Mouse (Mus musculus) layer of hippocampus, adult 8-10 months (tissue): ENCODE results near the gene Plb1. TPM values are rescaled to one million over a fixed set of nuclear protein-coding genes. Genes with fewer than 3 reads are reported as not detected.
A peak's percentile ranks its signal among the peaks of the same experiment; 100 is the strongest.

Experiments used
- DNase-seq, 2 experiments: peaks; one replicate each; pipeline ENCODE4 v3.0.0; 2022; ENCODE audit warnings: low spot score in 2 of 2
- total RNA-seq, 4 experiments: library from RNA; stranded (reverse); gene quantifications; 2 replicates each; pipeline ENCODE4 v1.2.4; 2022

Gene Plb1
- total RNA-seq, 4 experiments from 2014 or later, result 0.85 to 1.7 (median 0.94) TPM

DNA sequence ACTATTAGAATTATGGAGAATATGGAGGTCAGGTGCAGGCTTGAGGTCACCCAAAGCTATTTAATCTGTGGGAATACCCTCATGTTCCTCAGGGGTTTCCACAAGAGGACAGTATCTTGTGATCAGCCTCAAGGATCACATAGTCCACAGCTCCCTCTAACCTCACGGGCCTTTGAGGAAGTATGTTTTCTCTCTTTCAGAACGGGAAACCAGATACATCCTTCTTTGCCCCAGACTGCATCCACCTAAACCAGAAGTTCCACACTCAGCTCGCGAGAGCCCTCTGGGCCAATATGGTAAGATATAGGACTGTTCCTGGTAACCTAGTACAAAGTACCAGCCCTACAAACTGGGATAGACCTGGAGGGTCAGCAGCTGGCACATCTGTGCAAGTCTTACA, 100.1 kb downstream of the Plb1 start:
- no peak for DNase-seq

DNA sequence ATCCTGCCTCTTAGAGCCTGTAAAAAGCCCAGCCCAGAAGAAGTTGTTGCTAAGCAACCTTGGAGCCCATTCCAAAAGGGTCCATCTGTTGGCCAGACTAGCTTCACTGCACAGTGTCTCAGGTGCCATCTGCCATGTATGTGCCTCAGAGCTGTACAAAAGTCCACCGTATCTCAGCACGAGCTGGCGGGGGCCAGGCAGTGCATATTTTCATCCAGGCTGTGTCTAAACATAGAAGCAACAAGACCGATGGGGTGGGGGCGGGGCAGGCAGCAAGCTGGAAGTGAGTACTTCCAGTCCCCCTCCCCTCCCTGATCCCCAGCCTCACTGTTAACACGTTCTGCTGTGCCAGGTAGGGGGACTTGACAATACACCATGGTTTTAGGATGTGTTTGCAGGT, 102.7 kb downstream of the Plb1 start:
- peak; percentile 80 to 82 for DNase-seq

DNA sequence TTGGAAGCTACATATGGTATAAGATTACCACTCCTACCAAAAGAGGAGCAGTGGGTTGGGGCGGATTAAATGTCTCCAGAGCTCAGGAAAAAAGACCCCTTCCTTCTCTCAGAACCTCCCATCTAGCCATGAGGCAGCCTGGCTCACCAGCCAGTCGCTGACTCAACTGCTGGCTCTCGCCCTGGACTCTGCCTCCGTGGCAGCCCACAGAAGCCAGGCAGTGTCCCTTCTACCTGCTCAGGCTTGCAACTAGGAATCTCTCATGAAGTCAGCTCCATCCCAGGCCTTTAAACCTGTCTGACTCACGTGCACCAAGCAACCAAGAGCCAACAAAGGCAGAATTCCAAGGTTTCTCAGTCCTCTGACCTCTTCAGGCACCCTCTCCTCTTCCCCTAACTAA, 103.6 kb downstream of the Plb1 start:
- DNase-seq, result peak in 1 of 2 experiments; percentile 14

DNA sequence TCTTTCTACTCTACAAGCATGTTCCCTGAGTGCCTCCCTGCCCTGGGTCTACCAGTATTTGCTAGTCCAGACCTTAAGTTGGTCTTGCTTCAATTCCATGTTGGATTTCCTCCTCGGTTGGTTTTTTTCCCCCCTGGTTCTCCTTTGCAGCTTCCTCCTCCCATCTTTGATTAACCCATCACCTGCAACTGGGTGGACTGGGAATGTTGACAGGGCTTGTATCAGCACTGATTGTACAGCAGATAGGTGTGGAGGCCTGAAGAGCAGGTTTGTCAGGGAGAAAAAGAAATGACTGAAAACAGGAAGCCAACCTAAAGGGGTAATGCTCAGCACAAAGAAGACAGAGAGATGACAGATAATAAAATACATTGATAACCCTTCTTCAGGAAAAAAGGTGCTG, 104.8 kb downstream of the Plb1 start:
- no peak for DNase-seq

DNA sequence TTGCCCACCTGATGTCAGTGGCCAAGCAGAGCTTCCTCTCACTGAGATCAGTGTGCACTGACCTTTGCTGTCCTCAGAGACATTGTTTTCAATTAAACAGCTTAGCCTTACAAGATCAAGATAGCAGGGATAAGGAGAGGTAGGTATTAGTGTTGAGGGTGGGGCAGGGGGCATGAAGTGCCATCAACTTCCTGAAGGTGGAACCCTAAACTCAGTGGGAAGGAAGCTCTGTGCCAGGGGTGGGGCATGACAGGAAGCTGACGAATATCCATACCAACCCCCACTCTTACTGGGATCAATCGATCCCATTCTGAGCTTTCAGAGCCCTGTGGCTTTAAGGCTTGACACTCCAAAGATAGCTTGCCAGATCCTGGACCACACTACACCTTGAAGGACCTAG, 105.8 kb downstream of the Plb1 start:
- DNase-seq, result no peak

DNA sequence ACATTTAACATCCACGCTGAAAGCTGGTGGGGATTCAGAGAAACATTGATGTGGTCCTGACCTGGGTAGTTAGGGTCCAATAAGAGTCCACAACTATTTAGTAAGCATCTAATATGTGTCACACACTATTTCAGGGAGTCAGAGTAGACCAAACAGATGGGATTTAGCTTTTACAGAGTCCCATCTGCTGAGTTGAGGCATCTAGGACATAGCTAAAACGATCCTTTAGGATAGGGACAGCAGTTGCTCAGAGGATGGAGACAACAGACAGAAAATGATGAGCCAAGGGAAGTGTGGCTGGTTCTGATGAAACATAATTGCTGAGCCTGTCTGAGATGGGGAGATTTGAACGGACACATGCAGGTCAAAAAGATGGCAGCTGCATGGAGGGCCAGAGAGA, 106.3 kb downstream of the Plb1 start:
- DNase-seq, result peak in 1 of 2 experiments; percentile 20

DNA sequence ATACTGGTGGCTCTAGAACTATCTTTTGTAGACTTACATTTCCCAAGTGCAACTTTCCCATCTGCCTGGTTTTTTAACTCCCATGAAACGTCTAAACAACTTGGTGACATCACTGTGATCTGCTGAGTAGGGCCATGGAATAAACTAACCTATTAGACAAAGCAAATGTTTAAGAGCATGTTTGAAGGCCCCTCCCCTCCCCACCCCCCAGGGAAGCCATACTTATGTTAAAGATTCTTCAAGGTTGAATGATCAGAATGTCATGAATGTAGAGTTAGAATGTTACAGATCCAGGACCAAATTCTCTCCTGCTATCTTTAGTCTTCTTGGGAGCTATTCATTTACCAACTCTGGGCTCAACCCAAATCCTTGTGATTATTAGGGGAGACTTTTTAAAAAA, 107.7 kb downstream of the Plb1 start:
- DNase-seq, result no peak

DNA sequence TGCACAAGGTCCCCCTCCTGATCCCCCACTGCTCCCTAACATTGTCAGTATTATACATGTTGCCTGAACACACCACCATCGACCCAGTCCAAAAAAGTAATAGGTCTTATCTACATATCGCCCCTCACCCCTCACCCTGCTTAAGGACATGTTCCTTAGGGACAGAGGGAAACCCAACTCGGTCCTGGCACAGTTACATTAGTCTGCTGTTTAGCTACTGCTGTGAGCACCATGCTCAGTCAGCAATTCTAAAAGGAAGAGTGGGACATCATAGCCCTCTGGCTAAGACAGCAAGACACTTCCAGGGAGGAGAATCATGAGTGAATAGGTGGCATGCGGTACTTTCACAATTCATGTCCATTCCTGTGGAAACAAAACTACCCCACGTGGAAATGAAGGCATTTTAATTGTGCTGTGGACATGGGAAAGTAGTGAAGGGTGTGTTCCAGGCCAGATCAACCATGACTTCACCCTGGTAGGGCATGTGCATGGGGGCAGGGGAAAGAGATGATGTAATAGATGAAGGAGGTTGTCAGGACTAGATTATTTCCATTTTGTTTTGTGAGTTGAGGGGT, 110.3 kb downstream of the Plb1 start:
- no peak for DNase-seq

DNA sequence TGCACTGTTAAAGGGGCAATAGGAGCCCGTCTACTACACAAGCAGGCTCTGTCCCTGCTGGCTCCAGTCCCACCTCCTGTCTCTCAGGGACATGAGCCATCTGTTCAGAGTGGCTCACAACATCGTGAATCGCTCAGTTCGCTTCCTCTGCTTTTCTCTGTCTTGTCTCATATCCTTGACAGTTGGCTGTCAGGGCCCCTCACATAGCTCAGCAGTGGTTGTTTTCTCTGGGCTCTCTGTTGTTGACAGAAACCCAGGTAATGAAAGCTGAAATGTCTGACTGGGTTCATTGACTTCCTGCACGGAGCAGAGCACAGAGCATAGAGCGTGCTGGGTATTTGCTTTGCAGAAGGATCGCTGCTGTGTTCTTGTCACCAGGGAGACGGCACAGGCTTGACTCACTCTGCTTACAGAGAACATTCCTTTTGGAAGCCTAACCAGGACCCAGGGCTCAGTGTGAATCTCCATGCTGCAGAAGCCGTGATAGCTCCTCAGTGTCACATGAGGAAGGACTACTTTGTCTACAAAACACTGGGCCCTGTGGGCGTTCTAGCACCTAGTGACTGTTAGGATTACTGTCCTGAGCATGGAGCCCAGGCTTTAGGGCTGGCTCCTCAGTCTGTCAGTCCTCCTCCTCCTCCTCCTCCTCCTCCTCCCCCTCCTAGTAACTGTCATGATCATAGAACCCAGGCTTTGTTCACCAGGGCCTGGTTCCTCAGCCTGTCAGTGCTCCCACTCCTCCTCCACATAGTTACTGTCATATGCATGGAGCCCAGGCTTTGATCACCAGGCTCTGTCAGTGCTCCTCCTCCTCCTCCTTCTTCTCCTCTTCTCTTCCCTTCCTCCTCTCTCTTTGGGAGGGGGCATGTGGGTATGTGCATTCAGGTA, 113.8 kb downstream of the Plb1 start:
- DNase-seq, result peak; percentile 75 to 79

DNA sequence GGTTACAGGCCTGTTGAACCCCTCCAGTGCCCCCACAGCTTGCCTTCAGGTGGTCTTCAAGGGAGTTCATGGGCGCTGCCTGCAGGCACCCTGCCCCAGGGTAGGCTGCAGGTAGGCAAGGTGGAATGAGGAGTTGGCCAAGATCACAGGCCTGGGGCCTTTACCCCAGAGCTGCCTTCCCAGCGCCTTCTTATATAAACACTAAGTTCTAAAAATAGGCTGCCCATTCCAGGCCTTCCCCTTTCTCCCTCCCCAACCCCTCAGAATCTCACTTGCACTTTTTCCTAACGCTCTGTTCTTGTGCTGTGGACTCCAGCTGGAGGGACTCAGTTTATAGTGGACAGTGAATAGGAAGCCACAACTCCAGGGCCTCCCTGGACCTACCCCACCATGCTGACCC, 117.2 kb downstream of the Plb1 start:
- no peak for DNase-seq

DNA sequence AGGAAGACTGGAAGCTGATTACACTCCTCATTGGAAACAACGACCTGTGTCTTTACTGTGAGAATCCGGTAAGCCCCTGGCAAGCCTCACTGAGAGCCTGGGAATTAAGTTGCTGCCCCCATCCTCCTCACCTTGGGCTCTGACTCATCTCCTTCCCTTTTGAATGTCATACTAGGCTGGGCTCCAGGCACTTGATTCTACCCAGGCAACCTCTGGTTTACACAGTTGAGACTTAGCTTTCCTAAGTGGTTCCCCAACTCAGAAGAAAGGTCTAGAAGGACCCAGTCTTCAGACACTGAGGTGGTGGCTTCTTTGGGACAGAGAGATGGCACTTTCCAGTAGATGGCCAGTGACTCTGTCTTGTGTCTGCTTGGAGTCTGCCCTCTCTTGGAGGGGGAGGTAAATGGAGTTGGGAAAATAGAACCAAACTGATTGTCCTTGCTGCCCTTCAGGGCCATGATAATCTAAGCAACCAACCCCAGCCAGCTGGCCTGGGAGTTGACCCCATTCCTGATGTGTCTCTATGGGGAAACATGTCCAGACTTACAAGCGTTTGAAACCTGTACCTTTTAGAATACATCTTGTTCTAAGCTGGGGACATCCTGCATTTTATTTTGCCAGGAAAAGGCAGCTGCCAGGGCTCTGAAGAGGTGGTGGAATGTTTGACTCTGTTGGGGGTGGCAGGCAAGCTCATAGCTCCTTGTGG, 118.2 kb downstream of the Plb1 start:
- DNase-seq, result no peak

DNA sequence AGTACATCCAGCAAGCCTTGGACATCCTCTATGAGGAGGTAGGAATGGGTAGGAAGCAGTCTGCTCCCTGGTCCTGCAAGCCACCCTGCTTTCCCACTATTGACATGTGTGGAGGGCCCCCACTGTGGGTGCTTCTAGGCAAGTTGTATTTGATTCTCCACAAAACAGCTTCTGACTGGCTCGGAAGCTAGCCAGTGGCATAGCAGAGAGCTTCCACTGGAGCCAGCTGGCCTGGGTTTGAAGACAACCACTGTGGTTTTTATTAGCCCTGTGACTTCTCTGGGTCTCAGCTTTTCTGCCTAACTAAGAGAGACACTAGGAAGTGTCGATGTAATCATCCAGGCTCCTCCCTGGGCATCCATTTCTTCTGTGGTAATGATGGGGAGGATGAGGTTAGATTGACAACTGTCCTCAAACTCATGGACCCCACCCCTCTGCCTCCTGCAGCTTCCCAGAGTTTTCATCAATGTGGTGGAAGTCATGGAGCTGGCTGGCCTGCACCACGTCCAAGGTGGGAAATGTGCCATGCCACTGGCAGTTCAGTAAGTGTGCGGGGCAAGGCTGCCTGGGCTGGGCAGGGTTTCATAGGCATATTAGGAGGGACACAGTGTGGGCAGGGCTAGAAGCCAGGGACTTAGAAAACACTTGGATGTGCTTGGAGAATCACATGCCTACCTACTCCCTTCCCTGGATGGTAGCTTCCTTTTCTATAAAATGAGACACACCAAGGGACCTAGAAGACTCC, 119.4 kb downstream of the Plb1 start:
- DNase-seq, result no peak

DNA sequence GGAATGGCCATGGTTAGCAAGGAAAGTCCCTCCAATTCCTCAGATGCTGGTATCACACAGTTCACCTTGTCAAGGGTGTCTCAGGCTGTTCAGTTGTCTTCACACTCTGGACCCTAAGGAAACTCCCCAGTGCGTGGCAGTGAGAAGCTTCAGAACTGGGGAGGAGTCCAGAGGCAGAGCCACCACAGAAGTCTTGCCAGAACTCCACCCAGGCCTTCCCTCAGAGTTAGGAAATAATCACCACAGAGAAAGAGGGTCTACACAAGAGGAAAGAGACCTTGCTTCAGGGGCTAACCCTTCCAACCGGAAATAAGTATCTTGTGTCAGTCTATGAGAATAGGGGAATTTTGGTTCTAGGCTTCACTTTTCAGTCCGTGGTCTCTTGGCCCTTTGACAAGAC, 120.3 kb downstream of the Plb1 start:
- no peak for DNase-seq

DNA sequence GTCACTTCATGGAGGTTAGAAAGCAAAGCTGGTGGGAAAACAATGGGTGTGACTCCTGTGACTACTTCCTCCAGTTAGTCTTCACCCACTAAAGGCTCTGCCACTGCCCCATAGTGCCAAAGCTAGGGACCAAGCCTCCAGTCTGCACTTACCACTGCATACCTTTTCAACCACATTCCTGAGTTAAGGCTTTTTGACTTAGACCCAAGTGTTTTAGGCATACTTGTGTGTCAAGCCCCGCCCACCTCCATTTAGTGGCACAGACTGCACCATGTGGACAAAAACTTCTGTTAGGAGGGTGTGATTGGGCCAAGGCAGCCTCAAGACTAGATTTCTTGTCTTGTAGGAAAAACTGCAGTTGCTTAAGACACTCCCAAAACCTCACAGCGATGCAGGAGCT, 120.8 kb downstream of the Plb1 start:
- DNase-seq, result no peak

DNA sequence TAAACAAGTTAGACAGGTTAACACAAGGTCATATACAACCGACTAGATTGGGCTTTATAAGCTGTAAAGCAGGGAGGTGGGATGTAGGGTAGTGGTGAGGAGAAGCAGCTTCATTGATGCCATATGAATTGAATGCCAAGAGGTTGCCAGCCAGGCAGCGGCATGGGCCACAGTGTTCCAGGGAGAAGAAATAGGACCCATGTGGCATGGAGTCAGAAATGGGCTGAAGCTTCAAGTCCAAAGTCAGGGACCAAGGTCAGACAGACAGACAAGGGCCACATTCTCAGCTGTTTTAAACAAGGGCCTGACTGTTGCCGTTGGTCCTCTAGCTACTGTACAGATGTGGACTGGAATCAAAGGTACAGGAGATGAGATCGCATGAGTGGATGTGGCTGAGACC, 128.0 kb downstream of the Plb1 start:
- DNase-seq, result no peak

DNA sequence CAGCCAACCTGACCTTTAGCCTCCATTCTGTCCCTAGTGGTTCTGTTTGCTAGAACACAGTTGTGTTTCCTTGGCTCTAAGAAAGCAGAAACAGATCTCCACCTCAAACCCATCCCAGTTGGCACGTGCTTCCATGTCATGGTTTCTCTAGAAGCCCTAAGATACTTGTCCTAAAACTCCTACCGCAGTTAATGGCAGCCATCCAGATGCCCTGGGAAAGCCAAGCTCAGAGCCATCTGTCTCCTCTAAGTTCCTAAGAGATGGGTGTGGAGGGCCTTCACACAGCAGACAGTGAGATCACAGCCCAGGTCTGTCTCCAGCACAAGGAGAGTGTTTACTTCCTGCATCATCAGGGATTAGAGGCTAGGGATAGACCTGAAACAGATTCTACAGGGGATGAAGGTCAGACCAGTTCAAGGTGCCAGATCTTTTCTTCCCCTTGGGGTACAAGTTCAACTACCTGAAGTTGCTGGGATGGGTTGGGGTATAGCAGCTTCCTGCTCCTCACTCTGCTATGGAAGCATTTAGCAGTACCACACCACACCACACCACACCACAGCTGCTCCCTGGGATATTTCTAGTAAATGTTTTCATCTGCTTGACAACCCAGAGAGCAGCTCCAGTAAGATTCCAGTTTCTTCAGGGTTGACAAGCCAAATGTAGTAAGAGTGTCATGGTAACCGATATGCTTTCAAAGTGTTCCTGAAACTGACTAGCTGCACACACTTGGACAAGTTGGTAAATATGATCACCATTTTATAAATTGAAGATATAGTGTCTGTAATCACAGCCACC, 129.1 kb downstream of the Plb1 start:
- DNase-seq, result no peak

DNA sequence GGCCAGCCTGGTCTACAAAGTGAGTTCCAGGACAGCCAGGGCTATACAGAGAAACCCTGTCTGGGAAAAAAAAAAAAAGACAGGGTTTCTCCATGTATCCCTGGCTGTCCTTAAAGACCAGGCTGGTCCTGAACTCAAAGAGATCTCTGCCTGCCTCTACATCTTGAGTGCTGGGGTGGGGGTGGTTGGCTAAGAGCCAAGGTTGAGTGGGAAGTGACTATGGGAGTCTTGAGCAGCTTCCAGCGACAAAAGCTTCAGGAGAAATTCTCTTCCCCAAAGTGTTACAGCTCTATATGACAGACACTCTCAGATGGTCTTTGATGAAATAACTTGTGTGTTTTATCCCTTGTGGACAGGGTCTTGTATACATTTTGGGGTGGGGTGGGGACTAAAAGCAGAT, 136.9 kb downstream of the Plb1 start:
- DNase-seq, result no peak

DNA sequence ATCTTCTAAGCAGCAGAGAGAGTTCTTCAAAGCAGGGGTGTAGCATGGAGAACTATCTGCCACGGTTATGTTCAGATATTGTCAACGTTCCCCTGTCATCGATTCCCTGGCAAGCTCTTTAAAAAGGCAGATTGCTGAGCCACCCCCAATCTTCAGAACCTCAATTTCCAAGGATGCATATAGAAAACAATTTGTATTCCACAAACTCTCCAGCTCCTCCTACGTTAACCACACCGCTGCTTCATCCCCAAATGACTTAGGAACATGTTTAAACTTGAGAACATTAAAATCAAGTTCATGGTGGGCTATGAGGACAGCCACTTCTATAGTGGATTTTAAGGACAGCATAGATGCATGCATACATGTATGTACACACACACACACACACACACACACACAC, 138.7 kb downstream of the Plb1 start:
- DNase-seq, result peak in 1 of 2 experiments; percentile 25

DNA sequence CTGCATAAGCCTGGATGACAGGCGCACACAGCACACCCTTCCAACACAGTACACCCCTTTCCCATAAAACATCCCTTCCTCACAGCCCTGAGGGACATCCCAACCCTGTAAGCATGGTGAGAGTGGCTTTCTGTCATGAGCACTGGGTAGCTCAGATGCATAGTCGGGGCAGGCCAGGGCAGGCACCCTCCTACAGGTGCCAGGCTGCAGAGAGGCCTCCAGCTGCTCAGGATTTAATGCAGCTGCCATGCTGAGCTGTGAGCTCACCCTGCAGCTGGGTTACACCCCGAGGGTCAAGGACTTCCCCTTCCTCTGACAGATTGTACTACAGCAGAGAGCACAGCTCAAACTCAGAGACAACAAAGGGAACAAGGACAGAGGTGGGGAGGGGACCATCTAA, 146.0 kb downstream of the Plb1 start:
- DNase-seq, result no peak

DNA sequence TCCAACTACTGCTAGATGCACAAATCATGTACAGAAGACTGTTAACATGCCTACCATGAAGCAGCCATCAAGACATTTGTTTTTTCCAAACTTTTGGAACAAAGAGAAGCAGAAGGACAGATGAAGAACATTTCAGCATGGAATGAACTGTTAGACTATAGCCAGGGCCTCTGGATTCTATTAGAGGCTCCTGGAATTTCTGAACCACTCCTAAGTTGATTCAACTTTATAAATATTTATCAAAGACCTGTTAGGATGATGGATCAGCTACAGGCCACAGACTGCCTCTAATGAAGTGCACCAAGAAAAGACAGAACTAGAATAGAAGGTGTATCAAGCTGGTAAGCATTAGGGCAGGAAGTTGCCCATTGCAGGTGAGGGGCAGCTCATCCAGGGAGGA, 156.1 kb downstream of the Plb1 start:
- no peak for DNase-seq

DNA sequence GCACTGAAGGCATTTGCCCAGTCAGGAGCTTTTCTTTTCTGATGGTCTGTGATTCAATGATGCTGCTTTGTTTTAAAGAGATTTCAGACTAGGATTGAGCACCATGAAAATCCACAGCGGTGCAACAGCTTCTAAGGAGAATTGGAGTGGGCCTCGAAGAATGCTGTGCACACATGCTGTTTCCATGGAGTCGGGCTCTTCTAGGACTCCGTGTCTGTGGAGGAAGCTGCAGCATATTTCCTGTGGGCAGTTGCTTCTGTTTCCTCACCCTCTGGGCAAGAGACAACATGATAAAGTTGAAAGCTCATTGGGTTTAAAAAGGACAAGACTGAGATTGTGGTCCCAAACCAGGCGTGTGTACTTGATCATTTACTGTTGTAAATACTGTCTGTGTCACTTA, 157.8 kb downstream of the Plb1 start:
- DNase-seq, result peak in 1 of 2 experiments; percentile 14
